Mouse (Mus musculus) small intestine, adult 2 months (tissue): ENCODE results near the gene Tmem240. TPM values are rescaled to one million over a fixed set of nuclear protein-coding genes. Genes with fewer than 3 reads are reported as not detected.

ENCODE experiments used
- H3K27ac ChIP-seq: fragments of 200-500 bp; 2 replicates; pipeline ENCODE4 v1.5.1; 2012; ENCODE audit warnings: low read depth, low read length, control low read depth, inconsistent platforms; ENCODE audit not compliant: insufficient read depth
- H3K27me3 ChIP-seq: fragments of 200-500 bp; 2 replicates; pipeline ENCODE4 v1.6.1; 2012; ENCODE audit warnings: mild to moderate bottlenecking, moderate library complexity, low read length, inconsistent platforms; ENCODE audit not compliant: control insufficient read depth, insufficient read depth
- H3K36me3 ChIP-seq: fragments of 200-500 bp; 2 replicates; pipeline ENCODE4 v1.6.1; 2012; ENCODE audit warnings: mild to moderate bottlenecking, low read length, control low read depth, inconsistent platforms; ENCODE audit not compliant: control insufficient read depth, insufficient read depth
- H3K4me1 ChIP-seq: fragments of 200-500 bp; 2 replicates; pipeline ENCODE4 v1.6.1; 2012; ENCODE audit warnings: low read length, inconsistent platforms, mixed read lengths; ENCODE audit not compliant: control insufficient read depth, insufficient read depth, insufficient read length
- H3K4me3 ChIP-seq: fragments of 200-500 bp; 2 replicates; pipeline ENCODE4 v1.5.1; 2012; ENCODE audit warnings: low read depth, mild to moderate bottlenecking, control low read depth, inconsistent platforms, low read length, moderate library complexity
- CTCF ChIP-seq: fragments of 200-500 bp; IDR thresholded peaks from 2 replicates; pipeline ENCODE4 v1.5.1; 2012; ENCODE audit warnings: low read depth, mild to moderate bottlenecking, control low read depth, inconsistent platforms, low read length, moderate library complexity, mixed read lengths; ENCODE audit not compliant: insufficient replicate concordance, insufficient read length; ENCODE audit errors: extremely low read depth
- POLR2A ChIP-seq: fragments of 200-500 bp; IDR thresholded peaks from 2 replicates; pipeline ENCODE4 v1.6.1; 2012; ENCODE audit warnings: low read depth, mild to moderate bottlenecking, control low read depth, inconsistent platforms, low read length, moderate library complexity
- WGBS: fragments of 180-500 bp; shearing (Covaris S2); methylation state at CpG from one replicate; pipeline ENCODE4 v1.1.7; 2018; 5-methylcytosine and 5-hydroxymethylcytosine counted together
- polyA plus RNA-seq: library from polyadenylated mRNA; depleted of rRNA; stranded (reverse); fragments of >200 nt; gene quantifications from 2 replicates; pipeline ENCODE4 v1.2.3, GENCODE M21; 2012

The Tmem240 gene
- polyA plus RNA-seq, 1 experiment = 0.53 TPM

DNA sequence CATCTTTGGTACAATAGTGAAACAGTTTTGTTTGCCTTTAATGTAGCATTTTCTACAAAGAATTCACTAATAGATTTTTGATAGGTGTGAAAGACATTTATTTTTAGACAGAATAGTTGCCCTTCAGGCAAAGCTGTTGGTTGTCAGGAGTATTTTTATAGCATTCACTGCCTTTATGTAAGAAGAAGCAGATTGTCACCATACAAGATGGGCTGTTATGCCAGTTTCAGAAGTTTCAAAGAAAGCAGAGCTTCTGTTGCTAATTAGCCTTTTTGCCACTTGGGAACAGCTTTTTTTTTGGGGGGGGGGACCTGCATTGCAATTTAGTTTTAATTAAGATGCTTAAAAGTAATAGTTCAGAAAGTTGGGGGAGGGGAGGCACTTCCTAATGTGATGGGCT is 25.6 kb upstream of the Tmem240 start:
- no peak for TF ChIP-seq POLR2A
- no peak for TF ChIP-seq CTCF
- Histone ChIP-seq H3K36me3 (peaks cover 3% of the 10 kb centered on the region; the same call in 1 of the 2 replicates), H3K4me1 (peaks cover 2% of the 10 kb centered on the region; the same call in 1 of the 2 replicates), H3K27me3 (no peaks in the 10 kb centered on the region), H3K27ac (no peak overlapping the region), H3K4me3 (no peak overlapping the region)

DNA sequence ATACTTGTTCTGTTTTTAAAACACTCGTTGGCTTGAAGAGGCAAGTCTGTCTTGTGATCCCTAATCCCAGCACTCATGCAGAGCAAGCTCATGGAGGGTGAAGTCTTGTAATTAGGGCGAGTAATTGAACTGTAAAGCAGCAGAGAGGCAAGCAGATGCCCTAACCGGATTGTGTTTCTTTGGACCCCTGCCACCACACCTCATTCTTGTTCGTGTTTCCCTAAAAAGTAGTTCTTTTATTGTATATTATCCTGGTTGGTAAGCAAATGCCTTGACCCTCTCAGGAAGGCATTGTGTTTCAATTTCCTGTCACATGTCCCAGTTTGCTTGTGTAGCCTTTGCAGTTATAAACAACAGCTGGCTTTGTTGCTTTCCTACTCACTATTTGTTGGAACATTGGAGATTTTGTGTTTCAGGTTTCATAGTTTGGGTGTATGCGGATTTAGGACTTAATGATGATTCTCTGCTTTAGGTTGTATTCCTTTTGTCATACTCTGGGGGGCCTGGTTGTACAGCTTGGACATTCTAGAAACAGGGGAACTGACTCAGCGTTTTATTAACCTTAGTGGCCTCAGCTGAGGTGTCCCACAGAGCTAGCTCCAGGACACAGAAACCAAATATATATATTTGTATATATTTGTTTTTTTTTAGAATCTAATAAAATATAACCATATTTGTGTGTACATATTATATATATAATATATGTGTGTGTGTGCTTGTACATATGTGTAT is 23.9 kb upstream of the Tmem240 start:
- H3K4me3 ChIP-seq = no peak overlapping the region
- TF ChIP-seq CTCF = no peak
- TF ChIP-seq POLR2A = no peak
- peaks cover 2% of the 10 kb centered on the region; the same call in 1 of the 2 replicates for H3K4me1 ChIP-seq
- H3K27me3 ChIP-seq = no peaks in the 10 kb centered on the region
- H3K27ac ChIP-seq = 0 out of 2 replicates have a peak overlapping the region, but pooled peaks have one; percentile 6
- 56% methylated on average over 6 of the region's 6 CpGs for WGBS
- H3K36me3 ChIP-seq = peaks cover 16% of the 10 kb centered on the region

DNA sequence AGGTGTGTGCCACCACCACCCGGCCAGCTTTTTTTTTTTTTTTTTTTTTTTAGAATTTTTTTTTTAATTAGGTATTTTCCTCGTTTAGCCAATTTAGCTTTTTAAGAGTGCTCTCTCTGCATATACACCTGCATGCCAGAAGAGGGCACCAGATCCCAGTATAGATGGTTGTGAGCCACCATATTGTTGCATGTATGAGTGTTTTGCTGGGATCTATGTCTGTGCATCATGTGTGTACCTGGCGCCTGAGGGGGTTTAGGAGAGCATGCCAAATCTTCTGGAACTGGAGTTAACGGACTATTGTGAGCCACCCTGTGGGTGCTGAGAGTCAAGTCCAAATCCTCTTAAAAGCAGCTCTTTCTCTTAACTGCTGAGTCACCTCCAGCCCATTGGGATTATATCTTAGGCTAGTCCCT is 12.9 kb upstream of the Tmem240 start:
- Histone ChIP-seq H3K27ac (no peak overlapping the region), H3K4me3 (no peak overlapping the region)
- WGBS = 50% methylated on average over 4 of the region's 4 CpGs

DNA sequence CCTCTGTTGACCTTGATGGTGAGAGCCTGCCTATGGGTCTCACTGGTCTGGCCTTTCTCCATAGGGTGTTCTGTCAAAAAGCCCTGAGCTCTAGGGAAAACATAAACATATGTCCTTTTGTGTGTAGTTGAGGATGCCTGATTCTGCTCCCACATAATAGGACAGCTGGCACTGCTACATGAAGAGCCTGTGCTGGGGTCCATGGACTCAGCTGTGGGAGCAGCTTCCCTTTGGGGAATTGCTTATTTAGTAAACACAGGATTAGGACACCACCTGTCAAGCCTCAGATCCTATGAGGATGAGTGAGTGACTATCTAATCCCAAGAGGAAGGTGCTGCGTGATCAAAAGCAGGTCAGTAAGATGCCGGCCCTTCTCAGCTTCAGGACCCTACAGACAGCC is 6.6 kb upstream of the Tmem240 start:
- H3K27ac ChIP-seq = no peak overlapping the region
- H3K36me3 ChIP-seq = peaks cover 14% of the 10 kb centered on the region
- H3K4me1 ChIP-seq = no peaks in the 10 kb centered on the region
- TF ChIP-seq POLR2A (no peak), CTCF (no peak)
- H3K4me3 ChIP-seq = no peak overlapping the region
- H3K27me3 ChIP-seq = no peaks in the 10 kb centered on the region
- 86% methylated on average over 2 of the region's 2 CpGs for WGBS

More for the DNA sequence above, 12.9 kb upstream of the Tmem240 start:
- Histone ChIP-seq H3K27me3 (no peaks in the 10 kb centered on the region), H3K36me3 (peaks cover 20% of the 10 kb centered on the region), H3K4me1 (no peaks in the 10 kb centered on the region; the same call in 1 of the 2 replicates)
- TF ChIP-seq CTCF (peak; percentile 33; the same call in 1 of the 2 replicates), POLR2A (no peak)

DNA sequence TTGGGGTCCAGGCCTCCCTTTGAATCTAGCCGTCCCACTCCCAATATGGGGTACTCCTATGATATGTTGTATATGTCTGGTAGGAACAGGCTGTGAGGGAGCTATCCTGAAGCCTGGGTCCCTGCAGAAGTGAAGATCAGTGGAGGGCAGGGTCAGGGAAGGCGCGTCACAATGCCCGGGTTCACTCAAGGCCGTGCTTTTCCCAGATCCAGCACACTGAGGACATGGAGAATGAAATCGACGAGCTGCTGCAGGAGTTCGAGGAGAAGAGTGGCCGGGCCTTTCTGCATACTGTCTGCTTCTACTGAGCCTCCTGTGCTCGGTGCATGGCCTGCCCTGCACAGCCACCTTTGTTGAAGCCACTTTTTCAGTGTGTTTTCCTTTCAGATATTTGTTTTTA is 1.3 kb upstream of the Tmem240 start:
- peaks cover 7% of the 10 kb centered on the region; the same call in 1 of the 2 replicates for H3K4me1 ChIP-seq
- no peak overlapping the region for H3K27ac ChIP-seq
- 86% methylated on average over 10 of the region's 10 CpGs for WGBS
- no peaks in the 10 kb centered on the region for H3K27me3 ChIP-seq
- peaks cover 4% of the 10 kb centered on the region; the same call in 1 of the 2 replicates for H3K36me3 ChIP-seq
- TF ChIP-seq POLR2A (no peak), CTCF (no peak)
- no peak overlapping the region for H3K4me3 ChIP-seq

DNA sequence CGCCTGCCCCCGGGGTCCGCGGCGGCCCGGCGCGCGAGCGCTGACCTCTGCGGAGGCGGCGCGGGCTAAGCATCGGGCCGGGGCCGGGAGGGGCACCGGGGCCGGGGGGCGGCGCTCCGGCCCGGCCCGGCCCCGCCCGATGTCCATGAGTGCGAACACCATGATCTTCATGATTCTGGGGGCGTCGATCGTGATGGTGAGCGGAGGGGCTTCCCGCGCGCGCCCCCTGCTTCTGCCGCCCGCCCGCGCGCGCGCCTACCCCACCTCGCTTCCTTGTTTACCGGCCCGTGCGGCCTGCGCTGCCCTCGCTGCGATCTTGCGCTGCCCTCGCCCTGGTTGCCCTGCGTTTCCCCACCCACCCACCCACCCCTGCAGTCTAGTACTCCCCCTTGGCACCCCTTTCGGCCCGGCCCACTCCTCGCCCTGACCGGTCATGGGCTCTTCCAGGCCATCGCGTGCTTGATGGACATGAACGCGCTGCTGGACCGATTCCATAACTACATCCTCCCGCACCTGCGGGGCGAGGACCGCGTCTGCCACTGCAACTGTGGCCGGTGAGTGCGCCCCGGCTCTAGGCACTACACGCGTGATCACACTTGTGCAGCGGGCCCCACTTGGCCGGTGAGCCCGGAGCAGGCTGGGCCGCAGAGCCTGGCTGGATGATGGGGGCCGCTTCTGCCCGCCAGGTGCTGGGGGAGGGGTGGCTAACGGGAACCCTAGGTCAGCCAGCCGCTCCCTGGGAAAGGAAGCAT is 527 bp downstream of the Tmem240 start:
- WGBS = 2% methylated on average over 79 of the region's 79 CpGs
- Histone ChIP-seq H3K27ac (peak overlapping the region; percentile 63; the same call in 1 of the 2 replicates), H3K4me1 (peaks cover 7% of the 10 kb centered on the region; the same call in 1 of the 2 replicates), H3K4me3 (peak overlapping the region; percentile 80), H3K27me3 (no peaks in the 10 kb centered on the region), H3K36me3 (peaks cover 5% of the 10 kb centered on the region; the same call in 1 of the 2 replicates)
- TF ChIP-seq CTCF (no peak), POLR2A (no peak)

DNA sequence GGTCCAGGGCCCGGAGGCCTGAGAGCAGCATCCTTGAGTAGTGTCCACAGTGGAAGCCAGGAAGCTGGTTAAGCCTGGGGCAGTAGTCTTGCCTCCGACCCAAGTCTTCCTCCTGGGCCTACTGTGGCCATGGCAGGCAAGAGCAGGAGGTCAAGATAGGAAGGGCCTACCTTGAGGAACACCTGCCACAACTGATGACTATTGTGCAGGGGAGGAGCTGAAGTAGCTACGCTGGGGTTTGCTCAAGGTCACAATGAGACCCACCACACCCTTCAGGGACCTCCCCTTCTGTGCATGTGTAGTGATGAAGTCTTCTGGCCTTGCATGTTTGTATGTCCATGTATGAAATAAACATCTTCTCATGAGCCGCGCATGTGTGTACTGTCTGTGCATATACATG is 1.2 kb downstream of the Tmem240 start:
- peaks cover 8% of the 10 kb centered on the region for H3K36me3 ChIP-seq
- no peak for TF ChIP-seq CTCF
- no peak for TF ChIP-seq POLR2A
- peaks cover 7% of the 10 kb centered on the region; the same call in 1 of the 2 replicates for H3K4me1 ChIP-seq
- H3K27me3 ChIP-seq = no peaks in the 10 kb centered on the region
- peak overlapping the region; percentile 80 for H3K4me3 ChIP-seq
- WGBS = 69% methylated on average over 5 of the region's 5 CpGs
- H3K27ac ChIP-seq = no peak overlapping the region
